Mouse (Mus musculus): ENCODE data around the gene Nbr1.
"Not testable (repeated sequence)": the region's sequence is repeated elsewhere in the genome, so short reads cannot be mapped to it uniquely, and the experiment has no call there.

Gene Nbr1

GRCm38 (mm10) chr11:101582054-101583035 is 30.4 kb downstream of the Nbr1 start, which contains the start of gene Tmem106a:
Gene Tmem106a, plus strand, starts transcription at chr11:101582242.
- DNase-seq (ENCODE audit: low read depth, low spot score) = no peak

GRCm38 (mm10) chr11:101583205-101583604 is 31.3 kb downstream of the Nbr1 start:
- DNase-seq (ENCODE audit: low read depth, low spot score) = no peak

- DNase-seq (ENCODE audit: low read depth, low spot score) = not testable (repeated sequence)
Measured at GRCm38 (mm10) chr11:101585031-101585430, 33.1 kb downstream of the Nbr1 start.

GRCm38 (mm10) chr11:101585805-101586204 is 33.9 kb downstream of the Nbr1 start:
- DNase-seq (ENCODE audit: low read depth, low spot score) = no peak

GRCm38 (mm10) chr11:101587676-101588075 is 35.7 kb downstream of the Nbr1 start:
- no peak for DNase-seq (ENCODE audit: low read depth, low spot score)

- DNase-seq (ENCODE audit: low read depth, low spot score) = no peak
Measured at GRCm38 (mm10) chr11:101588868-101589267, 36.9 kb downstream of the Nbr1 start.

GRCm38 (mm10) chr11:101589444-101589843 is 37.5 kb downstream of the Nbr1 start:
- DNase-seq (ENCODE audit: low read depth, low spot score) = peak; percentile 43

- no peak for DNase-seq (ENCODE audit: low read depth, low spot score)
Measured at GRCm38 (mm10) chr11:101589989-101590624, 38.2 kb downstream of the Nbr1 start.

- DNase-seq (ENCODE audit: low read depth, low spot score) = no peak
Measured at GRCm38 (mm10) chr11:101599156-101599555, 47.2 kb downstream of the Nbr1 start, which contains the start of gene Gm11634. Gene Gm11634, minus strand, starts transcription at chr11:101599256.

- no peak for DNase-seq (ENCODE audit: low read depth, low spot score)
Measured at GRCm38 (mm10) chr11:101602491-101602890, 50.5 kb downstream of the Nbr1 start.

- DNase-seq (ENCODE audit: low read depth, low spot score) = no peak
Measured at GRCm38 (mm10) chr11:101604116-101604515, 52.2 kb downstream of the Nbr1 start.

- peak; percentile 56 for DNase-seq (ENCODE audit: low read depth, low spot score)
Measured at GRCm38 (mm10) chr11:101604531-101605453, 52.8 kb downstream of the Nbr1 start.

GRCm38 (mm10) chr11:101607134-101607533 is 55.2 kb downstream of the Nbr1 start:
- DNase-seq (ENCODE audit: low read depth, low spot score) = not testable (repeated sequence)

GRCm38 (mm10) chr11:101610445-101610844 is 58.5 kb downstream of the Nbr1 start:
- no peak for DNase-seq (ENCODE audit: low read depth, low spot score)

GRCm38 (mm10) chr11:101613596-101613995 is 61.6 kb downstream of the Nbr1 start:
- DNase-seq (ENCODE audit: low read depth, low spot score) = no peak

GRCm38 (mm10) chr11:101614116-101614515 is 62.2 kb downstream of the Nbr1 start:
- DNase-seq (ENCODE audit: low read depth, low spot score) = peak; percentile 43

- DNase-seq (ENCODE audit: low read depth, low spot score) = no peak
Measured at GRCm38 (mm10) chr11:101615380-101615779, 63.4 kb downstream of the Nbr1 start.

- no peak for DNase-seq (ENCODE audit: low read depth, low spot score)
Measured at GRCm38 (mm10) chr11:101616104-101616503, 64.2 kb downstream of the Nbr1 start.

GRCm38 (mm10) chr11:101616948-101617767 is 65.2 kb downstream of the Nbr1 start:
- no peak for DNase-seq (ENCODE audit: low read depth, low spot score)

- no peak for DNase-seq (ENCODE audit: low read depth, low spot score)
Measured at GRCm38 (mm10) chr11:101617849-101618248, 65.9 kb downstream of the Nbr1 start.

Measured in retina, postnatal 7 days (tissue).